Mouse (Mus musculus) hindbrain, embryonic 13.5 days (tissue): ENCODE data around the gene Pde4a. TPM values are rescaled to one million over a fixed set of nuclear protein-coding genes. Genes with fewer than 3 reads are reported as not detected.
"Not testable (repeated sequence)": the region's sequence is repeated elsewhere in the genome, so short reads cannot be mapped to it uniquely, and the experiment has no call there.

Source experiments
- ATAC-seq: fragments of 200-750 bp; cut with Nextera tagmentation; 2 replicates; pipeline ENCODE4 v1.8.0; 2017; ENCODE audit warnings: moderate TSS enrichment; ENCODE audit not compliant: low FRiP score
- H3K27ac ChIP-seq: fragments of 300-500 bp; sonication (generic); 2 replicates; pipeline ENCODE4 v1.5.1; 2015; ENCODE audit warnings: inconsistent platforms, mild to moderate bottlenecking, moderate library complexity
- H3K27me3 ChIP-seq: fragments of 300-500 bp; sonication (generic); 2 replicates; pipeline ENCODE4 v1.6.1; 2015; ENCODE audit warnings: mild to moderate bottlenecking, inconsistent platforms
- H3K36me3 ChIP-seq: fragments of 300-500 bp; sonication (generic); 2 replicates; pipeline ENCODE4 v1.6.1; 2015; ENCODE audit warnings: mild to moderate bottlenecking, inconsistent platforms
- H3K4me1 ChIP-seq: fragments of 300-500 bp; sonication (generic); replicated peaks from 2 replicates; pipeline ENCODE4 v1.6.1; 2015; ENCODE audit warnings: inconsistent platforms
- H3K4me2 ChIP-seq: fragments of 300-500 bp; sonication (generic); 2 replicates; pipeline ENCODE4 v1.6.1; 2015; ENCODE audit warnings: inconsistent platforms, mild to moderate bottlenecking, moderate library complexity
- H3K4me3 ChIP-seq: fragments of 300-500 bp; sonication (generic); 2 replicates; pipeline ENCODE4 v1.5.1; 2015; ENCODE audit warnings: mild to moderate bottlenecking, inconsistent platforms
- H3K9ac ChIP-seq: fragments of 300-500 bp; sonication (generic); 2 replicates; pipeline ENCODE4 v1.6.1; 2015; ENCODE audit warnings: mild to moderate bottlenecking, inconsistent platforms
- H3K9me3 ChIP-seq: fragments of 300-500 bp; sonication (generic); 2 replicates; pipeline ENCODE4 v1.6.1; 2016; ENCODE audit warnings: inconsistent platforms
- WGBS: fragments of 180-500 bp; shearing (Covaris S2); methylation state at CpG from one replicate; pipeline ENCODE4 v1.1.7; 2015; 5-methylcytosine and 5-hydroxymethylcytosine counted together
- polyA plus RNA-seq: library from polyadenylated mRNA; unstranded; fragments of >200 nt; fragmentation: Nextera tagmentation; extraction: Ambion mirVana; gene quantifications from 2 replicates; pipeline ENCODE4 v1.2.1, GENCODE M21; 2015

Pde4a gene
- polyA plus RNA-seq, 1 experiment from 2014 or later = 18.8 TPM

DNA sequence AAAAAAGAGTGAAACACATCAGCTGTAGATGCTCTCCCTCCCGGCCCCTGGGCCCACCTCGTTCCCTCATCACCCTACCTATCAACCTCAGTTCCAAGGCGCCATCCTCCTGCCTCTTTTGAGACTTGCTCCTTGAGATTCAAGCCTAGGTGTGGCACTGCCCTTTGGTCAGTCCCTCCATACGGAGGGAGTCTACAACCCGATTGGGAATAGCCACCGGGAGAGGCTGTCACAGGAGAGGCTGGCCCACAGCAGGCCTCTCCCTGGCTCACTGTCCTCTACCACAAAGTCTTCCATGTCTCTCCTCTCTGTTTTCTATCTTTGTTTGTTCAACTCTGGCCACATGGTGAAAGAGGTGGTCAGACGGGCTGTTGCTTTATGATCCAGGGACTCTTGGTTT, 46.1 kb downstream of the Pde4a start:
- Histone ChIP-seq H3K36me3 (peaks cover 34% of the 10 kb centered on the region), H3K9me3 (no peaks in the 10 kb centered on the region), H3K4me2 (no peak overlapping the region), H3K4me3 (no peak overlapping the region), H3K27me3 (0 out of 2 replicates have a peak, but pooled peaks cover 5% of the 10 kb centered on the region), H3K4me1 (peaks cover 8% of the 10 kb centered on the region), H3K27ac (no peak overlapping the region), H3K9ac (no peak overlapping the region)
- 87% methylated on average over 7 of the region's 7 CpGs for WGBS
- no peak for ATAC-seq

DNA sequence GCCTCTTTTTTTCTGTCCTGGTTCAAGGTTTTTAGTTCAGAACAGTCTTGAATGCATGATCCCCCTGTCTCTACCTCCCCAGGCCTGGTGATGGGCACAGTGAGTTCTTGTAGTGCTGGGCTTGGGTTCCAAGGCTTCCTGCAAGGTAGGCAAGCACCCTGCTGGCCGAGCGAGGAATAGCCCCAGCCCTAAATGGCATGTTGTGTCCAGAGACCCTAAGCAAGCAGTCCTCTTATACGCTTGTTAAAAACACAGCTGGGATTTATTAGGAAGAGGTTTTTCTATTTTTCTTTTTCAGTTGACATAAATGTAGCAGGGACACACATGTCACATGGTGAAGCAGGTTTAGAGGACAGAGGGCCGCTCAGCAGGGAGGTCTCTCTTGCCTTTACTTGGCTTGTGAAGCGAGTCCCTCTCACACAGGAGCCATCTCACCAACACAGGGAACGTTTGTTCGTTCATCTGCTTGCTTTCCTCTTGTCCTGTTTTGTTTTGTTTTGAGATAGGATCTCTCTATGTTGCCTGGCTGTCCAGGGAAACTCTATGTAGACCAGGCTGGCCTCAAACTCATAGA, 48.2 kb downstream of the Pde4a start:
- H3K4me3 ChIP-seq = no peak overlapping the region
- no peak overlapping the region; the same call in 1 of the 2 replicates for H3K9ac ChIP-seq
- peaks cover 10% of the 10 kb centered on the region for H3K4me1 ChIP-seq
- 47% methylated on average over 7 of the region's 7 CpGs for WGBS
- H3K9me3 ChIP-seq = no peaks in the 10 kb centered on the region
- H3K4me2 ChIP-seq = no peak overlapping the region
- no peak overlapping the region for H3K27ac ChIP-seq
- 0 out of 2 replicates have a peak, but pooled peaks cover 5% of the 10 kb centered on the region for H3K27me3 ChIP-seq
- no peak for ATAC-seq
- peaks cover 19% of the 10 kb centered on the region for H3K36me3 ChIP-seq

DNA sequence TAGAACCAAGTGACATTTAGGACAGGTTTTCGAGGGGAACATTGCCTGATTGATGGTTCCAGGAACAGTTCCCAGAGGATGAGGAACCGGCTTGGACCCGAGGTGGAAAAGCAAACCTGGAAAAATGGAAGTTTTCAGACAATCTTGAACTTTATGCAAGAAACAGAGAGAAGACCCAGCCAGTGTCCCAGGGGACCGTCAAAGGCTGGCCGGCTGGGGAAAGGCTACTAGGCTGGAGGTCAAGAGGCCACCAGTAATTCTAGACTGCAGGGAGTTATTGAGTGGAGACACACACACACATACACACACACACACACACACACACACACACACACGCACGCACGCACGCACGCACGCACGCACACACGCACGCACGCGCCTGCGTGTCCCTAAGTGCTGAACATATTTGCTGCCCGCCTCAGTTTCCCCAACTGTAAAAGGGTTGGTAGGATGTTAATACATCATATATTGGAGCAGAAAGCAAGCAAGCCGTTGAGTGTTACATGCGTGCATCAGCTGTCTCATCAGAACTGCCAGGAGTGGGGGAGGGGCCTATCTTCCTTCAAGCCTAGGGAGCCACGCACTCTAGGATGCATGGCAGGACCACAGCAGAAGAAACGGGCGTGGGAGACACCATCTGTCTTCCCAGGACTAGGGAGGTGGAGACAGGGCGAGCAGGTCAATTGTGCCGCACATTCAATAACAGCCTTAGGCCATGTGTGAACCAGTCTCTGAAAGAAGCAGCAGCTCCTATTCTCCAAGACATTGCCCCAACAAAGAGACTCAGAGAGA, 50.7 kb downstream of the Pde4a start:
- WGBS = 64% methylated on average over 25 of the region's 25 CpGs
- ATAC-seq = peak; percentile 46; the same call in 1 of the 2 replicates

DNA sequence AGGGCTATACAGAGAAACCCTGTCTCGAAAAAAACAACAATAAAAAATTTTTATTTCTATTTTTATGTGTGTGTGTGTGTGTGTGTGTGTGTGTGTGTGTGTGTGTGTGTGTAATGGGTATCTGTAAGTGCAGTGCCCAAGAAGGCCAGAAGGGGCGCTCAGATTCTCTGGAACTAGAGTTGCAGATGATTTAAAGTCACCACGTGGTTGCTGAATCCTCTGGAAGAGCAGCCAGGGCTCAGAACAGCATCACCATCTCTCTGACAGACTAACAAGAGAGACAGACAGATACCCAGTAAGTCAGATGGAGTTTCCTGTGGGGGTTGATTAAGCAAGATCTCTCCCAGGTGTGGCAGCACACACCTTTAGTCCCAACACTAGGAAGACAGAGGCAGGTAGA, 54.3 kb downstream of the Pde4a start:
- WGBS = 57% methylated on average over 3 of the region's 3 CpGs
- H3K27ac ChIP-seq = no peak overlapping the region
- H3K27me3 ChIP-seq = no peaks in the 10 kb centered on the region
- no peaks in the 10 kb centered on the region; the same call in 1 of the 2 replicates for H3K9me3 ChIP-seq
- H3K9ac ChIP-seq = no peak overlapping the region
- ATAC-seq = no peak
- H3K4me2 ChIP-seq = no peak overlapping the region
- peaks cover 17% of the 10 kb centered on the region for H3K4me1 ChIP-seq
- no peak overlapping the region for H3K4me3 ChIP-seq
- no peaks in the 10 kb centered on the region for H3K36me3 ChIP-seq

More for the DNA sequence above, 50.7 kb downstream of the Pde4a start:
- no peak overlapping the region; the same call in 1 of the 2 replicates for H3K27ac ChIP-seq
- H3K4me1 ChIP-seq = peaks cover 17% of the 10 kb centered on the region
- 0 out of 2 replicates have a peak overlapping the region, but pooled peaks have one; percentile 31 for H3K9ac ChIP-seq
- no peak overlapping the region for H3K4me3 ChIP-seq
- no peaks in the 10 kb centered on the region for H3K9me3 ChIP-seq
- H3K4me2 ChIP-seq = 0 out of 2 replicates have a peak overlapping the region, but pooled peaks have one; percentile 16
- peaks cover 10% of the 10 kb centered on the region for H3K36me3 ChIP-seq
- 0 out of 2 replicates have a peak, but pooled peaks cover 5% of the 10 kb centered on the region for H3K27me3 ChIP-seq

DNA sequence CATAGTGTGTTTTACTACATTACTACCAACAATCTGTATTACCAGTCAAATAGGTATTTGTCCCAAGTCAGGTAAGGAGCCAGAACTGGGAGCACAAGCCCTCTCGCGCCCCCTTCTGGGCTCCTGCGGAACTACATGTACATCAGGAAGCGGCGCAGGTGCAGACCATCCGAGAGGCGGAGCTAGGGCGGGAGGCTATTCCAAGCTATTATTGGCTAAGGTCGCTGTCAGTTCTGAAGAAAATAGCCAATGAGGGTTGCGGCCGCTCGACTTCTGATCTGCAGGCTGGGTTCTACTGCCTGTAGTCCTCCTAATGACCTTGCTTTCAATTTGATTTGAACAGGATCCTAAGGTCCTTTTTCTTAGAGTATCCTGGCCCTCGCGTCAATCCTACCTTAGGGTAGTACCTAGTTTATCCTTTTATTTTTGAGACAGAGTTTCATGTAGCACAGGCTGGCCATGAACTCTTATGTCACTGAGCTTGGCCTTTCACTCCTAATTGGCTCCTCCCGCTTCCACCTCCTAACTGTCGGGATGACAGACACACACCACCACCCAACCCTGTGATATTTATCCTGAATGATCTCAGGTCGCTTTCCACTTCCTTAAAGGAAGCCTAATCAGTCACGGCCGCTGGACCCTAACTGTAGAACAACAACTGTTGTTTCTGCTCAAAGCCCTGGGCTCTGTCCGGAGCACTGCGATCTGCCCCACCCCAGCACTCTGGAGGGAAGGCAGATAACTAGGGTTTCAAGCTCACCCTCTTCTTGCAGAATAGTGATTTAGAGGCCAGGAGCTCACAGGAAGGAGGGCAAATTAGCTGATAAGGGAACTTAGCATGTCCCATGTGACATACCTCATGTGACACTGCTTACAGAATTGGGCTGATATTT, 55.2 kb downstream of the Pde4a start:
- H3K27me3 ChIP-seq = 0 out of 2 replicates have a peak, but pooled peaks cover 7% of the 10 kb centered on the region
- no peak overlapping the region for H3K27ac ChIP-seq
- WGBS = 15% methylated on average over 21 of the region's 21 CpGs
- H3K4me3 ChIP-seq = peak overlapping the region; percentile 26
- H3K4me2 ChIP-seq = peak overlapping the region; percentile 45
- H3K9me3 ChIP-seq = no peaks in the 10 kb centered on the region; the same call in 1 of the 2 replicates
- H3K36me3 ChIP-seq = no peaks in the 10 kb centered on the region
- H3K4me1 ChIP-seq = peaks cover 25% of the 10 kb centered on the region
- peak; percentile 88 for ATAC-seq
- no peak overlapping the region for H3K9ac ChIP-seq

DNA sequence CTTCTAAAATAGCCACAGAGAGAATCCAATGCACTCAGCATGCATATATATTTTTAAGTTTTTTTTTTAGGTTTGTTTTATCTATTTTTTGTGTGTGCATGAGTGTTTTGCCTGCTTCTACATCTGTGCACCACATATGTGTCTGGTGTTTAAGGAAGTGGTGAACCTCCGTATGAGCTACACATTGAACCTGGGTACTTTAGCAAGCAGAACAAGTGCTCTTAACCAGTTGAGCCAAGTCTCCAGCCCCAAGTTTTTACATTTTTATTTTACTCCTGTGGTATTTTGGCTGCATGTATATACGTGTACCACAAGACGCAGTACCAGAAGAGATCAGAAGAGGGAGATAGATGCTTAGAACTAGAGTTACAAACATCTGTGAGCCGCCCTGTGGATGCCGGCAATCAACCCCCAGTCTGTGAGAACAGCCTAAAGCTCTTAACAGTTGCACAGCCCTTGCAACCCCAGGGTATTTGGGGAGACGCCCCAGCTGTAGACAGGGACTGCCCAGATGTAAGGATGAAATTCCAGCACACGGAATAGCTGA, 55.9 kb downstream of the Pde4a start:
- Histone ChIP-seq H3K9ac (no peak overlapping the region), H3K4me1 (peaks cover 19% of the 10 kb centered on the region), H3K36me3 (no peaks in the 10 kb centered on the region), H3K9me3 (no peaks in the 10 kb centered on the region; the same call in 1 of the 2 replicates), H3K27me3 (0 out of 2 replicates have a peak, but pooled peaks cover 8% of the 10 kb centered on the region), H3K27ac (no peak overlapping the region), H3K4me2 (no peak overlapping the region), H3K4me3 (no peak overlapping the region)
- WGBS = 16% methylated on average over 7 of the region's 7 CpGs
- 0 out of 2 replicates have a peak, but pooled peaks have one; percentile 1 for ATAC-seq

DNA sequence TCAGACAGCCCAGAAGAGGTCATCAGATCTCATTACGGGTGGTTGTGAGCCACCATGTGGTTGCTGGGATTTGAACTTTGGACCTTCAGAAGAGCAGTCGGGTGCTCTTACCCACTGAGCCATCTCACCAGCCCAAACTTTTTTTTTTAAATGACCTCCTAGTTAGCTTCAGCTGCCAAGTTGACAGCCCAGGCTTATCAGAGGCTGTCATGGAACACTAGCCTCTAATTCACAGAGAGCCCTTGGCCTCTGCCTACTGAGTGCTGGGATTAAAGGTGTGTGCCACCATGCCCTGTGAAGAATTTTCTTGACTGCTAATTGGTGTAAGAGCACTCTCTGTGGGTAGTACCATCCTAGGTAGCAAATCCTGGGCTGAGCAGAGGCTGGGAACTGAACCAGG, 58.0 kb downstream of the Pde4a start:
- not testable (repeated sequence) for ATAC-seq, H3K9me3 ChIP-seq, H3K4me2 ChIP-seq, H3K36me3 ChIP-seq, H3K9ac ChIP-seq, H3K27ac ChIP-seq, H3K4me3 ChIP-seq
- Histone ChIP-seq H3K4me1 (peaks cover 25% of the 10 kb centered on the region), H3K27me3 (0 out of 2 replicates have a peak, but pooled peaks cover 11% of the 10 kb centered on the region)
- 95% methylated on average over 2 of the region's 2 CpGs for WGBS

DNA sequence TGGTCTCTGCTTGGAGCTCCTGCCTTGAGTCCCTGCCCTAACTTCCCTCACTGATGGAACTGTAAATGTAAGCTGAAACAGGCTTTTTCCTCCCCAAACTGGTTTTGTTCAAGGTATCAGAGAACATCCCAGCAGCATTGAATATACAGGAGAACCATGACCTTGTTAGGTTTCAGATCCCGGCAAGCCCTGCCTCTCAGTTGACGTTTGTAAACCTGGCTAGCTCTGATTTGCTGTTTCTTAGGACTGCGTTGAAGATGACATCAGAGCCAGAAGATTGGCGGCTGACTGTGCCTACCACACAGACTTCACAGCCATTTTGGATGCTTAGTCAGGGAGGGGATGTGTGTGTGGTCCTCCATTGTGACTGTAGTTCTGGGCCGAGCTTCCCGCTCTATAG, 58.4 kb downstream of the Pde4a start:
- Histone ChIP-seq H3K27me3 (0 out of 2 replicates have a peak, but pooled peaks cover 11% of the 10 kb centered on the region), H3K9me3 (no peaks in the 10 kb centered on the region; the same call in 1 of the 2 replicates), H3K9ac (no peak overlapping the region), H3K27ac (no peak overlapping the region), H3K36me3 (no peaks in the 10 kb centered on the region; the same call in 1 of the 2 replicates), H3K4me2 (no peak overlapping the region), H3K4me3 (no peak overlapping the region), H3K4me1 (peaks cover 25% of the 10 kb centered on the region)
- 91% methylated on average over 6 of the region's 6 CpGs for WGBS
- ATAC-seq = no peak

DNA sequence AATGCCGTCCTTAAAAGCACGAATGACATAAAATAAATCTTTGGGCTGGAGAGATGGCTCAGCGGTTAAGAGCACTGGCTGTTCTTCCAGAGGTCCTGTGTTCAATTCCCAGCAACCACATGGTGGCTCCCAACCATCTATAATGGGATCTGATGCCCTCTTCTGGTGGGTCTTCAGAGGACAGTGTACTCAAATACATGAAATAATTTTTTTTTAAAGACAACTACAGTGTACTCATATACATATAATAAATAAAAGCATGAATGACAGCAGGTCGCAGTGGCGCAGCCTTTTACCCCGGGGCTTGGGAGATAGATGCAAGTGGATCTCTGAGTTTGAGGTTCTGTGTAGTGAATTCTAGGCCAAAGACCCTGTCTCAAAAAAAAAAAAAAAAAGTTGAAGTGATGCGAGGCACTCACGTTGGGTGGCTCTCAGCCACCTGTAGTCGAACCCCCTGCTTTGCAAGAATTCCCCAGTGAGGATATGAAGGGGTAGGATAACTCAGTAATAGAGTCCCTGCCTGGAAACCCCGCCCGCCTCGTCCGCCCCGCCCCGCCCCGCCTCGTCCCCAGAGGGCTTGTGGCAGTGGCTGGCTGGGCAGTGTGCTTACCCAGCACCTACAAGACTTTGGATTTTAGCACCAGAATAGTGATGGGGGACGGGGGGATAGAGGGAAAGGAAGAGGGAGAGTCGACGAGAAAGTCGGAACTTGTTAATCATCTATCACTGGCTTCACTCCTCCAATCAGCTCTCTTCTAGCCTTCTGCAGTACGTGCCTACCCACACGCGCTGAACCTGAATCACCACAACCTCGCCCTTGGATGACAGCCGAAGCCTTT, 59.3 kb downstream of the Pde4a start:
- peaks cover 25% of the 10 kb centered on the region for H3K4me1 ChIP-seq
- H3K4me2 ChIP-seq = peak overlapping the region; percentile 44
- 0 out of 2 replicates have a peak, but pooled peaks cover 11% of the 10 kb centered on the region for H3K27me3 ChIP-seq
- no peaks in the 10 kb centered on the region; the same call in 1 of the 2 replicates for H3K9me3 ChIP-seq
- peaks cover 8% of the 10 kb centered on the region for H3K36me3 ChIP-seq
- peak overlapping the region; percentile 18; the same call in 1 of the 2 replicates for H3K4me3 ChIP-seq
- no peak overlapping the region for H3K27ac ChIP-seq
- ATAC-seq = no peak
- H3K9ac ChIP-seq = peak overlapping the region; percentile 59; the same call in 1 of the 2 replicates
- 23% methylated on average over 26 of the region's 26 CpGs for WGBS

DNA sequence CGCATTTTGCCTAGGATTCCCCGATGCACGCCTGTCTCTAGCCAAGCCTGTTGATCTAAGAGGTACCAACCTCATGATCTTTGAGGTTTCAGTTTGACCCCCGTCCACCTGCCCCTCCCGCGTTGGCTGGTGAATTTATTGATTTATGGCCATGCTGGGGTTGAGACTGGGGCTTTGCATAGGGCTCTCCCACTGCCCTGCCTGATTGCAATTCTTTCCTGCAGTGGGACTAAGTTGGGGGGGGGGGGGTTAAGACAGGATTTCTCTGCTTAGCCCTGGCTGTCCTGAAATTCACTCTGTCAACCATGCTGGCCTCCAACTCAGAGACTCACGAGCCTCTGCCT, 59.9 kb downstream of the Pde4a start:
- Histone ChIP-seq H3K27ac (no peak overlapping the region), H3K9me3 (no peaks in the 10 kb centered on the region; the same call in 1 of the 2 replicates), H3K36me3 (peaks cover 14% of the 10 kb centered on the region), H3K4me2 (peak overlapping the region; percentile 44), H3K27me3 (0 out of 2 replicates have a peak, but pooled peaks cover 11% of the 10 kb centered on the region), H3K4me3 (no peak overlapping the region), H3K4me1 (peaks cover 25% of the 10 kb centered on the region), H3K9ac (peak overlapping the region; percentile 59; the same call in 1 of the 2 replicates)
- ATAC-seq = no peak
- 17% methylated on average over 7 of the region's 7 CpGs for WGBS
